Mouse (Mus musculus): ENCODE measurements at regions not wholly inside any gene's neighbourhood (a gene's known extent, or its start where the extent isn't known, plus 50 kb on each side); places are given as distances from the start of the nearest gene placed in this dataset.

GRCm38 (mm10) chr8:10713515-10714042 is 294.7 kb downstream of the Irs2 start:
- DNase-seq (ENCODE audit: extremely low spot score), result no peak

GRCm38 (mm10) chr8:10712118-10712689 is 296.1 kb downstream of the Irs2 start:
- DNase-seq (ENCODE audit: extremely low spot score), result no peak

GRCm38 (mm10) chr8:10711474-10711873 is 296.8 kb downstream of the Irs2 start:
- no peak for DNase-seq (ENCODE audit: extremely low spot score)

- no peak for DNase-seq (ENCODE audit: extremely low spot score)
Observed at GRCm38 (mm10) chr8:10708509-10708908, 299.7 kb downstream of the Irs2 start.

- no peak for DNase-seq (ENCODE audit: extremely low spot score)
Observed at GRCm38 (mm10) chr8:10707122-10707521, 301.1 kb downstream of the Irs2 start.

GRCm38 (mm10) chr8:10705909-10706308 is 302.3 kb downstream of the Irs2 start:
- DNase-seq (ENCODE audit: extremely low spot score), result no peak

GRCm38 (mm10) chr8:10702755-10703154 is 305.5 kb downstream of the Irs2 start:
- no peak for DNase-seq (ENCODE audit: extremely low spot score)

GRCm38 (mm10) chr8:10702248-10702647 is 306.0 kb downstream of the Irs2 start:
- no peak for DNase-seq (ENCODE audit: extremely low spot score)

GRCm38 (mm10) chr8:10701648-10702061 is 306.6 kb downstream of the Irs2 start:
- no peak for DNase-seq (ENCODE audit: extremely low spot score)

- no peak for DNase-seq (ENCODE audit: extremely low spot score)
Observed at GRCm38 (mm10) chr8:10701226-10701625, 307.0 kb downstream of the Irs2 start.

GRCm38 (mm10) chr8:10699669-10700068 is 308.6 kb downstream of the Irs2 start:
- DNase-seq (ENCODE audit: extremely low spot score), result no peak

GRCm38 (mm10) chr8:10695181-10695580 is 313.1 kb downstream of the Irs2 start:
- DNase-seq (ENCODE audit: extremely low spot score), result no peak

- no peak for DNase-seq (ENCODE audit: extremely low spot score)
Observed at GRCm38 (mm10) chr8:10690659-10691058, 317.6 kb downstream of the Irs2 start.

- no peak for DNase-seq (ENCODE audit: extremely low spot score)
Observed at GRCm38 (mm10) chr8:10689881-10690280, 318.4 kb downstream of the Irs2 start.

- DNase-seq (ENCODE audit: extremely low spot score), result no peak
Observed at GRCm38 (mm10) chr8:10687867-10688561, 320.2 kb downstream of the Irs2 start.

All from embryo, embryonic 9.5 days (tissue).